Mouse (Mus musculus) bone marrow macrophage, adult 2 months (primary cell): Measurements from ENCODE around the gene Txlna.

Experiments used
- CTCF ChIP-seq: IDR thresholded peaks from 2 replicates; pipeline ENCODE4 v1.5.1; 2012; ENCODE audit warnings: low read depth, mild to moderate bottlenecking, low read length, moderate library complexity
- POLR2A ChIP-seq: IDR thresholded peaks from 2 replicates; pipeline ENCODE4 v1.6.1; 2012; ENCODE audit warnings: mild to moderate bottlenecking, low read depth, low read length, borderline replicate concordance

- TF ChIP-seq CTCF (no peak), POLR2A (no peak)
Measured at GRCm38 (mm10) chr4:129684531-129684930, 43.7 kb upstream of the Txlna start.
